Mouse (Mus musculus) thymus, adult 2 months (tissue): ENCODE measurements around the gene Zbtb1.

ENCODE experiments used
- CTCF ChIP-seq: fragments of 200-500 bp; IDR thresholded peaks from 2 replicates; pipeline ENCODE4 v1.5.1; 2012; ENCODE audit warnings: mild to moderate bottlenecking, control low read depth, low read length, moderate library complexity, borderline replicate concordance; ENCODE audit not compliant: control insufficient read depth, poor library complexity, insufficient read depth; ENCODE audit errors: extremely low read depth
- POLR2A ChIP-seq: fragments of 200-500 bp; IDR thresholded peaks from 2 replicates; pipeline ENCODE4 v1.6.1; 2012; ENCODE audit warnings: mild to moderate bottlenecking, low read length, control low read depth, moderate library complexity; ENCODE audit not compliant: control insufficient read depth, poor library complexity, insufficient read depth; ENCODE audit errors: extremely low read depth

- TF ChIP-seq CTCF: 0 out of 2 replicates have a peak, but pooled peaks have one; percentile 49
- peak; percentile 50 for TF ChIP-seq POLR2A
Measured at GRCm38 (mm10) chr12:76370831-76371571, 935 bp downstream of the Zbtb1 start.
